Mouse (Mus musculus): ENCODE results near the gene Unk. TPM values are rescaled to one million over a fixed set of nuclear protein-coding genes. Genes with fewer than 3 reads are reported as not detected.

Gene Unk
- polyA plus RNA-seq, 1 experiment from 2014 or later = 48.4 TPM

DNA sequence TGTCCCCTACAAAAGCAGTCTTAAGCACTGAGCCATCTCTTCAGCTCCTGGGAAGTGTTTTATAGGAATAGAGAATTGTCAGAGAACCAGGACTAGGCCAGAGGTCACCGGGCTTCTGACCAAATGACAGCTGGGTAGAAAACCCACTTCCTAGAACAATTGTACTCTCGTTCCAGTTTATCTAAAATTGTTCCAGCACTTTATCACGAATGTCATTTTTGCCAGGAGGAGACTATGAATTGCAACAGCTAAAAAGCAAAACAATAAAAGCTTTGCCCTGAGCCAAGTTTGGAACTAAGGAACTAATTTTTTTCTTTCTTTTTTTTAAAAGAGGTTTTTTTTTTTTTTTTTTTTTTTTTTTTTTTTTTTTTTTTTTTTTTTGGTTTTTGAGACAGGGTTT is 65.5 kb downstream of the Unk start:
- 88% methylated on average over 3 of the region's 3 CpGs for WGBS
- H3K27me3 ChIP-seq (ENCODE audit: poor library complexity, severe bottlenecking) = no peaks in the 10 kb centered on the region
- peaks cover 5% of the 10 kb centered on the region; the same call in 1 of the 2 replicates for H3K9me3 ChIP-seq
- peaks cover 17% of the 10 kb centered on the region for H3K4me1 ChIP-seq
- DNase-seq (ENCODE audit: extremely low spot score, low spot score) = no peak
- no peaks in the 10 kb centered on the region for H3K36me3 ChIP-seq (replicated peaks)
- H3K27ac ChIP-seq = no peak overlapping the region
- H3K4me3 ChIP-seq = no peak overlapping the region

DNA sequence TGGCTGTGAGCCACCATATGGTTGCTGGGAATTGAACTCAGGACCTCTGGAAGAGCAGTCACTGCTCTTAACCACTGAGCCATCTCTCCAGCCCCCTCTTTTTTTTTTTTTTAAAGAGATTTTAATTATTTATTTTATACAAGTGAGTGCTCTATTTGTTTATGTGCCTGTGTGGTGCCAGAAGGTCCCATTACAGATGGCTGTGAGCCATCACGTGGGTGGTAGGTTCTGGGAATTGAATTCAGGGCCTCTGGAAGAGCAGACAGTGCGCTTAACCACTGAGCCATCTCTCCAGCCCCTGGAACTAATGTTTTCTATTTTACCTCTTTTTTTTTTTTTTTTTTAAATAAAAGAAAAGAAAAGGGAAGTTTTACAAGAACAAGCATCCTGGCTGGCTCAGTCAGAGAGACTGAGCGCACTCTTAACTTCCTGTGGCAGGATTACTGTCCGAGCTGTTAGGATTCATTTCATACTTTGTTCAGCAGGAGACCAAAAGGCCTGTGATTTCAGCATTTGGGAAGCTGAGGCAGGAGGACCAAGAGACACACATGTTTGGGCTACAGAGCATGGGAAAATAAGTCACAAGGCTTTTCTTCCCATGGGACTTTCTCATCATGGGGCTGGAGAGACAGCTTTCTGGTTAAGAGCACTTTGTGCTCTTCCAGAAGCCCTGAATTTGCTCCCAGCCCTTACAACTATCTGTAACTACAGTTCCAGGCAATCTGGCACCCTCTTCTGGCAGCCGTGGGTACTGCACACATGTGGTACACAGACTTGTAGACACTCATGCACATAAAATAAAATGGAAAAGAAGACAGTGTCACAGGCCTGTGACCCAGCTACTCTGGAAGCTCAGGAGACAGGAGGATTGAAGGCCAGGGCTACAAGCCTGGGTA is 66.3 kb downstream of the Unk start:
- H3K9me3 ChIP-seq = peaks cover 5% of the 10 kb centered on the region; the same call in 1 of the 2 replicates
- no peak overlapping the region for H3K4me3 ChIP-seq
- WGBS = 93% methylated on average over 5 of the region's 5 CpGs
- no peaks in the 10 kb centered on the region for H3K36me3 ChIP-seq (replicated peaks)
- no peak overlapping the region for H3K27ac ChIP-seq
- peaks cover 26% of the 10 kb centered on the region for H3K4me1 ChIP-seq
- no peaks in the 10 kb centered on the region for H3K27me3 ChIP-seq (ENCODE audit: poor library complexity, severe bottlenecking)
- DNase-seq (ENCODE audit: extremely low spot score, low spot score) = no peak

DNA sequence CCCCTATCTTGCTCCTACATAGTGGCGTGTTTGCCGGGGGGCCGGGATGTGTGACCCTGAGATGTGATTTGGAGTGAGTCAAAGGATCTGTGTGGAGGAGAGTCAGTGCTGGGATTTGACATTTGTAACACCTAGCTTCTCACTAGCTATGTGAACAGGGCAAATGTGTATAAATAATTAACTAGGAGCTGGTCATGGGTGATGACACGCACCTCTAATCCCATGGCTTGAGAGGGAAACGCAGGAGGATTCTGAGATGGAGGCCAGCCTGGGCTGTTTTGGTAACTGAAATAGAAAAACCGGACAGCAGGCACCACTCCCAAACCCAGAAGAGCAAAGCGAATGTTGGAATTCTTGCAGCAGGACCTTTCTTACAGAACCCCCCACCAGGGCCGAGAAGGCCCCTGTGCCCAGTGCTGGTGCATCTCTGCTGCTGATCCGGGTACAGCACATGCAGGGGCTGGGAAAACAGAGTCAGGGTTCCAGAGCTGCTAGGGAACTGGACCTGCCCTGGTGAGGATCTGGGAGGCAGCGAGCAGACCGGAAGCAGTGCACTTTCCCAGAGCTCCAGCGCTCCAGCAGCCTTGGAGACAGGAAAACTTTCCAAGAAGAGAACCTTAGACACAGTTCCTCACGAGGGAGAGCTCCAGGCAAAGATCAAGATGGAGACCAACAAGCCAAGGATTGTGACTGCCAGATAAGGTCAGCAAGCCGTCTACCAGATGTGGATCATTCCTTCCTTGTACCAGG is 68.8 kb downstream of the Unk start:
- H3K4me1 ChIP-seq = peaks cover 41% of the 10 kb centered on the region
- H3K9me3 ChIP-seq = peaks cover 5% of the 10 kb centered on the region; the same call in 1 of the 2 replicates
- no peak overlapping the region for H3K4me3 ChIP-seq
- WGBS = 79% methylated on average over 14 of the region's 14 CpGs
- no peak for DNase-seq (ENCODE audit: extremely low spot score, low spot score)
- no peaks in the 10 kb centered on the region for H3K36me3 ChIP-seq (replicated peaks)
- peak overlapping the region; percentile 31; the same call in 1 of the 2 replicates for H3K27ac ChIP-seq
- H3K27me3 ChIP-seq (ENCODE audit: poor library complexity, severe bottlenecking) = 0 out of 2 replicates have a peak, but pooled peaks cover 7% of the 10 kb centered on the region

DNA sequence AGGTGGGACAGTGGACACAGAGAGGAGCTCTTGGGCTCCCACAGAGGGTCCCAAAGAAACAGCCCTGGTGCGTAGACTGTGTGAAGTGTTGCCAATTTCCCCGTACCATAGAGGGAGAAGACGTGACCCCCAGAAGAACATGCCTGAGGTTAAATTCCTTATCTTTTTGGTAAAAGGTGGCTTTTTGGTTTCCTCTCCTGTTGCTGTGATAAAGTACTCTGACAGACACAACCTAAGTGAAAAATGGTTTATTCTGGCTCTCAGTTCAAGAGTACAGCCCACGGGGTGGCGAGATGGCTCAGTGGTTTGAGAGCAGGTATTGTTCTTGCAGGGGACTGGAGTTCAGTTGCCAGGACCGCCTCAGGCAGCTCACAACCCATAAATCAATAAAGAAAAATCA is 69.3 kb downstream of the Unk start:
- no peak for DNase-seq (ENCODE audit: extremely low spot score, low spot score)
- Histone ChIP-seq H3K9me3 (peaks cover 5% of the 10 kb centered on the region; the same call in 1 of the 2 replicates), H3K4me3 (no peak overlapping the region), H3K36me3 (replicated peaks) (no peaks in the 10 kb centered on the region), H3K27me3 (ENCODE audit: poor library complexity, severe bottlenecking) (peaks cover 13% of the 10 kb centered on the region; the same call in 1 of the 2 replicates), H3K4me1 (peaks cover 44% of the 10 kb centered on the region), H3K27ac (0 out of 2 replicates have a peak overlapping the region, but pooled peaks have one; percentile 31)
- WGBS = 91% methylated on average over 6 of the region's 6 CpGs

DNA sequence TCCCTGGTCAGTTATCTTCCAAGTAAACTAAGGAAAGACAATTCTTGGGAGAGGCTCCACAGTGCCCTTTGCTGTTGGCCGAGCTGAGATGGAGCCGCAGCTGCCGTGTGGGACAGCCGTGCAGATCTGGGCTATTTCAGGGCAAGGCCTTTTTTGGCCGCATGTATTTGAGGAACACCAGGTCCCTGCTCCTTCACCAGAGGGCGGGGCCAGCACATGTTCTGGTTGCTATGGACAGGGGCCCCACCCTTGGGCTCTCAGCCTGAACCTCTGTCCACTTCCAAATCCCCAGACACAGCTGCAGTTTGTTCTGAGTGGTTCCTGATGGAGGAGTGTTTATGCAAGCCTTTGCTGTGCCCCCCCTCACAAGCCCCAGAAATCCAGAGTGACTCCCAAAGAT is 70.3 kb downstream of the Unk start:
- H3K27me3 ChIP-seq (ENCODE audit: poor library complexity, severe bottlenecking) = peaks cover 22% of the 10 kb centered on the region
- peaks cover 5% of the 10 kb centered on the region; the same call in 1 of the 2 replicates for H3K9me3 ChIP-seq
- no peak overlapping the region for H3K4me3 ChIP-seq
- no peaks in the 10 kb centered on the region for H3K36me3 ChIP-seq (replicated peaks)
- peaks cover 48% of the 10 kb centered on the region for H3K4me1 ChIP-seq
- no peak for DNase-seq (ENCODE audit: extremely low spot score, low spot score)
- no peak overlapping the region for H3K27ac ChIP-seq
- 84% methylated on average over 6 of the region's 6 CpGs for WGBS

DNA sequence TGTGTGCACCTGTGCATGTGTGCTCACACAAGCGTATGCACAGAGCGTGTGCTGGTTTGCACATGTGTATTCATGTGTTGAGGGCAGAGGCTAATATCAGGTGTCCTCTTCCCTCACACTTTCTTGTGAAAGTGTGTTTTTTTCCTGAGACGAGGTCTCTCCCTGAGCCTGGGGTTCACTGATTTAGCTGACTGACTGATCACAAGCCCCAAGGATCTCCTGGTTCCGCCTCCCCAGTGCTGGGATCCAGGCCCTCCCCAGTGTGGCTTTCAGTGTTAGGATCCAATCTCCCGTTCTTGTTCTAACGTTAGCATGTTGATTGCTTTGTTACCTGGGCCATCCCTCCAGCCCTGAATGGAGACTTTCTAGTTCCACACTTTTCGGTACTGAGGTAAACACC is 70.7 kb downstream of the Unk start:
- no peaks in the 10 kb centered on the region for H3K36me3 ChIP-seq (replicated peaks)
- H3K27me3 ChIP-seq (ENCODE audit: poor library complexity, severe bottlenecking) = peaks cover 26% of the 10 kb centered on the region
- peaks cover 51% of the 10 kb centered on the region for H3K4me1 ChIP-seq
- no peak for DNase-seq (ENCODE audit: extremely low spot score, low spot score)
- no peak overlapping the region for H3K4me3 ChIP-seq
- peaks cover 5% of the 10 kb centered on the region; the same call in 1 of the 2 replicates for H3K9me3 ChIP-seq
- whole genome bisulfite sequencing = 84% methylated on average over 7 of the region's 7 CpGs
- peak overlapping the region; percentile 88 for H3K27ac ChIP-seq

DNA sequence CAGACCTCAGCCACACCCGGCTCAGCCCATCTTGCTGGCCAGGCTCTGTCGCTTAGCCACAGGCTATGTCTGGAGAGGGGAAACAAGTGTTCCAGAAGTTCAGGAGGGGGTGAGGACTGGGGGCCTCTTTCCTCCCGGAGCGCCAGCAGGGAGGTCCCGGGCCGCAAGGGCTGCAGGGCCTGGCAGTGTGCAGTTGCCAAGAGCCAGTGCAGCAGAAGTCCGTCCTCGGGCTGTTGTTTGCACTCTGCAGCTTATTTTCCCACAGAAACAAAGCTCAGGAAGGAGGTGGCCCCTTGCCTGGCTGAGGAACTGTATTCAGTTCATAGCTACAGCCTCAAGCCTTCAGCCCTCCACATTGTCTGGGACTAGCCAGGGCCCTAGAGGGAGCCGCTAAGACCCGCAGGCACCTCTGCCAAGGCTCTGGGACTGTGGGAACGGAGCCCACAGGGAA is 71.8 kb downstream of the Unk start:
- Histone ChIP-seq H3K9me3 (peaks cover under 1% of the 10 kb centered on the region; the same call in 1 of the 2 replicates), H3K27ac (peak overlapping the region; percentile 88), H3K4me3 (peak overlapping the region; percentile 15), H3K27me3 (ENCODE audit: poor library complexity, severe bottlenecking) (peaks cover 38% of the 10 kb centered on the region), H3K4me1 (peaks cover 62% of the 10 kb centered on the region), H3K36me3 (replicated peaks) (no peaks in the 10 kb centered on the region)
- WGBS = 40% methylated on average over 11 of the region's 11 CpGs
- DNase-seq (ENCODE audit: extremely low spot score, low spot score) = peak; percentile 50

DNA sequence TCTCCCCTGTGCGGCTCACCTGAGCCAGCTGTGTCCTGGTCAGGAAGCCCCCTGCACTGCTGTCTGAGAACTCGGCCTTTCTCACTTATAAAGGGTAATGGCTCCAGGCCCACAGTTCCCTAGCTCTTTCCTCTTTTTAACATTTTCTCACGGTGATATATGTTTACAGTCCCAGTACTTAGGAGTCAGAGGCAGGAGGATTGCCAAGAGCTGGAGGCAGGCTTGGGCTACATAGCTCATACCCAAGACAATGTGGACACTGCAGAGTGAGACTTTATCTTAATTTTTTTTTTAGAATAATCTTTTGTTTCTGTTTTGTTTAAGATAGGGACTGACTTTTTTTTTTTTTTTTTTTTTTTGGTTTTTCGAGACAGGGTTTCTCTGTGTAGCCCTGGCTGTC is 72.3 kb downstream of the Unk start:
- peaks cover 43% of the 10 kb centered on the region for H3K27me3 ChIP-seq (ENCODE audit: poor library complexity, severe bottlenecking)
- no peak overlapping the region; the same call in 1 of the 2 replicates for H3K4me3 ChIP-seq

DNA sequence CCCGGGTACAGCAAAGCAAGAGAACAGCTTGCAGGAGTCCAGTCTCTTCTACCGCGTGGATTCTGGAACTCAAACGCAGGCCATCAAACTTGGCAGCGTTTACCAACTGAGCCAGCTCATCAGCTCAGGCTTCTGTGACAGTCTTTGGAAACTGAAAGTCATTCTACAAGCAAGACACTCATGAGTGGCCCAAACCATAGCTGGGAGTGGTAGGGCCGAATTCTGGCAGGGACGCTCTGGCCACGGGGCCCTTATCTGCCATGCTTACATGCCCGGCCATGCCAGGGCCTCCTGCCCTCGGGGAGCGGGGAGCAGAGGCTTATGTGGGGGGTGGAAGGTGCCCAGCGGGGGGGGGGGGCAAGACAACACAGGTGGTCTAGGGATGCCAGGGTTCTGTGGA is 73.5 kb downstream of the Unk start:
- H3K27me3 ChIP-seq (ENCODE audit: poor library complexity, severe bottlenecking) = peaks cover 54% of the 10 kb centered on the region
- DNase-seq (ENCODE audit: extremely low spot score, low spot score) = no peak
- H3K4me3 ChIP-seq = no peak overlapping the region
- peak overlapping the region; percentile 77 for H3K27ac ChIP-seq
- H3K4me1 ChIP-seq = peaks cover 78% of the 10 kb centered on the region
- no peaks in the 10 kb centered on the region for H3K36me3 ChIP-seq (replicated peaks)
- 82% methylated on average over 12 of the region's 12 CpGs for WGBS
- H3K9me3 ChIP-seq = no peaks in the 10 kb centered on the region

More for the DNA sequence above, 72.3 kb downstream of the Unk start:
- H3K36me3 ChIP-seq (replicated peaks) = no peaks in the 10 kb centered on the region
- no peaks in the 10 kb centered on the region for H3K9me3 ChIP-seq
- peak overlapping the region; percentile 88 for H3K27ac ChIP-seq
- 63% methylated on average over 3 of the region's 4 CpGs for WGBS
- DNase-seq (ENCODE audit: extremely low spot score, low spot score) = no peak
- peaks cover 68% of the 10 kb centered on the region for H3K4me1 ChIP-seq

DNA sequence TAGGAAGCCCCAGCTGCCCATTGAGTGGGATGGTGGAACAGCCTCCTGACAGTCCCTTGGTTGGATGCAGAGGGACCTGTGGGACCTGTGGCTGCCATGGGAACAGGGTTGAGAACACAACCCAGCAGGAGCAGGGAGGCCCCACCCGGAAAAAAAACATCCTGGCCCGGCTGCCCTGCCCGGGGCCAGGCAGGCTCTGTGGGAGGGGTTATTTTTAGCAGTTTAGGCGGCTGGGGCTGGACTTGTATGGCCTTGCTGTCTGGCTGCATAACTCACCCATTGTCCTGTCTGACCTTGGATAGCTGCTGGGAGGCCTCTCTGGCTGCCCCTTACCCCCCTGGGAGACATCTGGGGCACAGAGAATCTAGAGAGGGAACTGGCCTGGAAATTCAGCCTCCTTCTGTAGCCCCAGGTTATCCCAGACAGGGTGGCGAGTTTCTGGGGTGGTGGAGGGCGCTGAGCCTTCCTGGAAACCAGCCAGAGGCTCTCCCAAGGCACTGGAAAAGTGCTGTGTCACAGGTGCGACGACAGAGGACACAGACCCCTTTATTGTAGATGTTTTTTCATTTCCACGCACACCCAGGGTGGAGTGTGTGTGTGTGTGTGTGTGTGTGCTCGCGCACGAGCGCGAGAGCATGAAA is 74.0 kb downstream of the Unk start:
- Histone ChIP-seq H3K27me3 (ENCODE audit: poor library complexity, severe bottlenecking) (peaks cover 59% of the 10 kb centered on the region), H3K9me3 (no peaks in the 10 kb centered on the region), H3K4me1 (peaks cover 80% of the 10 kb centered on the region), H3K27ac (peak overlapping the region; percentile 77), H3K36me3 (replicated peaks) (no peaks in the 10 kb centered on the region), H3K4me3 (peak overlapping the region; percentile 6; the same call in 1 of the 2 replicates)
- WGBS = 52% methylated on average over 14 of the region's 14 CpGs
- peak; percentile 41 for DNase-seq (ENCODE audit: extremely low spot score, low spot score)

DNA sequence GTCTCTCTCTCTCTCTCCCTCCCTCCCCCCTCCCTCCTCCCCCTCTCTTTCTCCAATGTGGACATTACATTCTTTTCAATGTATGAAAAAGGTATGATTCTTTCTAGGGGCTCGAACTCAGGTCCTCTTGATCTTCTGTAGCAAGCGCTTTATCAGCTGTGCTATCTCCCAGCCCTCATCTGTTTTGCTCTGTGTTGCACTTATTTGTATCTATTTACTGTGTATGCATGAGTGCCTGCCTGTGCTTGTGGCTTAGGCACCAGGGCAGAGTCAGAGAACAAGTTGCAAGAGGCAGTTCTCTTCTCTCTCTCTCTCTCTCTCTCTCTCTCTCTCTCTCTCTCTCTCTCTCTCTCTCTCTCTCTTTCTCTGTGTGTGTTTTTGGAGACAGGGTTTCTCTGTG is 74.9 kb downstream of the Unk start:
- Histone ChIP-seq H3K4me1 (peaks cover 89% of the 10 kb centered on the region), H3K9me3 (no peaks in the 10 kb centered on the region), H3K27ac (no peak overlapping the region), H3K27me3 (ENCODE audit: poor library complexity, severe bottlenecking) (peaks cover 69% of the 10 kb centered on the region), H3K36me3 (replicated peaks) (no peaks in the 10 kb centered on the region), H3K4me3 (no peak overlapping the region)
- WGBS = 92% methylated on average over 2 of the region's 2 CpGs
- no peak for DNase-seq (ENCODE audit: extremely low spot score, low spot score)
